Mouse (Mus musculus) monocyte, adult 5-6 weeks (primary cell): ENCODE results near the gene Hhipl2. TPM values are rescaled to one million over a fixed set of nuclear protein-coding genes. Genes with fewer than 3 reads are reported as not detected.

Experiments used
- ATAC-seq: fragments of 153-309, 156-312 bp; replicated peaks from 2 replicates; pipeline ENCODE4 v1.8.0; 2017; ENCODE audit warnings: mild to moderate bottlenecking; ENCODE audit not compliant: low TSS enrichment, insufficient number of reproducible peaks, severe bottlenecking, poor library complexity, low FRiP score
- total RNA-seq: library from RNA; stranded (forward); fragments of 200-1000, 200-491, 200-594 nt; gene quantifications from 3 replicates; pipeline ENCODE4 v1.2.3, GENCODE M21; 2017

Hhipl2 gene
- total RNA-seq, 1 experiment from 2014 or later = not detected

DNA sequence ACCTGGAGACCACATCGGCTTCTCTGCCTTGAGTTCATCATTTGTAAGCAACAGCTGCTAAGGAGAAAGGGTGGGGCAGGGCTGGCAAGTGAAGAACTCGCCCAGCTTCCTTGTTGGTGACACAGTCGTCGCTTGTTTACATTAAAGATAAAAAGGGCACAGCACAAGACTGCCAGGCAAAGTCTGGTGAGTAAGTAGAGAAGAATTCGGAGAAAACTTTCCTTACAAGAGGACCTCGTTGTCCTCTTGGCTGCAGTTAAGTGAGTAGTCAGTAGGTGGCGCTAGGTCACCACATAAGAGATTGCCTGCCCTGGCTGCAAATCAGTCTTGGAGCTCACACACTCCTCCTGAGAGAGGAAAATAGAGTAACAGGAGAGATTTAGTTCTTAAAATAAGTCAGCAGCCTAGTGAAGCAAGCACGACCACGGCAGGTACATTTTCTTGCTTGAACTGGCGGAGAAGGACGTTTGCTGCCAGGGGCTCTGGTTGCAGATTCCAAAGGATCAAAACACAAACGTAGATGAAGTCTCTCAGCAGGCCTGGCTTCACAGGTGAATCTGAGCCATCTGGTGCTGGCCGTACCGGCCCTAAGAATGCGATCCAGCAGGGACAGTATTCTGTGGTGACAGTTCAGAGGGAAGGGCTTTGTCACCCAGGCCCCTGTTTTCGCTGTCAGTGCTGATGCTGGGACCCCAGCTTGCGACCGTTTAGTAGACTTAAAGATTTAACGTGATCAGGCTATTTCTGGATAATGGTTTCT lies 24.2 kb downstream of the Hhipl2 start:
- ATAC-seq = peak; percentile 78

- ATAC-seq = no peak
Observed at GRCm38 (mm10) chr1:183453066-183453465, 35.1 kb downstream of the Hhipl2 start.

Other genes with a start within 250 kb of the Hhipl2 start
- 3.6 to 12.6 TPM (median 6.5 TPM) in 3 replicates for gene Disp1, start 196.7 kb upstream of the Hhipl2 start, total RNA-seq
- gene Aida, start 121.6 kb upstream of the Hhipl2 start, total RNA-seq = 84.3 to 93.7 TPM (median 84.8 TPM) in 3 replicates
- gene Brox, start 120.9 kb upstream of the Hhipl2 start, total RNA-seq = 67.0 to 80.6 TPM (median 72.1 TPM) in 3 replicates
- 152 to 289 TPM (median 253 TPM) in 3 replicates for gene Mia3, start 48.7 kb upstream of the Hhipl2 start, total RNA-seq
- 10.9 to 33.3 TPM (median 14.9 TPM) in 3 replicates for gene Taf1a, start 29.2 kb upstream of the Hhipl2 start, total RNA-seq